Mouse (Mus musculus): ENCODE data around the gene Pcx. TPM values are rescaled to one million over a fixed set of nuclear protein-coding genes. Genes with fewer than 3 reads are reported as not detected.

Gene Pcx
- polyA plus RNA-seq, 1 experiment from 2014 or later = 30.6 TPM

- Histone ChIP-seq H3K4me2 (ENCODE audit: low read length) (no peak overlapping the region), H3K9me3 (ENCODE audit: control insufficient read depth, low read length) (no peaks in the 10 kb centered on the region), H3K27me3 (replicated peaks; ENCODE audit: control insufficient read depth, insufficient read depth, low read length) (no peaks in the 10 kb centered on the region), H3K4me3 (replicated peaks; ENCODE audit: low read length) (no peak overlapping the region), H3K36me3 (ENCODE audit: control insufficient read depth, insufficient read depth) (no peaks in the 10 kb centered on the region), H3K9ac (replicated peaks; ENCODE audit: low read depth, low read length) (no peak overlapping the region), H3K4me1 (replicated peaks; ENCODE audit: control insufficient read depth, insufficient read depth, low read length) (peaks cover 11% of the 10 kb centered on the region; the same call in 1 of the 2 replicates), H3K27ac (ENCODE audit: low read length) (no peak overlapping the region)
- WGBS = 95% methylated on average over 2 of the region's 2 CpGs
- ATAC-seq = no peak
These were observed 46.5 kb downstream of the Pcx start for GRCm38 (mm10) chr19:4556787-4557186.

DNA sequence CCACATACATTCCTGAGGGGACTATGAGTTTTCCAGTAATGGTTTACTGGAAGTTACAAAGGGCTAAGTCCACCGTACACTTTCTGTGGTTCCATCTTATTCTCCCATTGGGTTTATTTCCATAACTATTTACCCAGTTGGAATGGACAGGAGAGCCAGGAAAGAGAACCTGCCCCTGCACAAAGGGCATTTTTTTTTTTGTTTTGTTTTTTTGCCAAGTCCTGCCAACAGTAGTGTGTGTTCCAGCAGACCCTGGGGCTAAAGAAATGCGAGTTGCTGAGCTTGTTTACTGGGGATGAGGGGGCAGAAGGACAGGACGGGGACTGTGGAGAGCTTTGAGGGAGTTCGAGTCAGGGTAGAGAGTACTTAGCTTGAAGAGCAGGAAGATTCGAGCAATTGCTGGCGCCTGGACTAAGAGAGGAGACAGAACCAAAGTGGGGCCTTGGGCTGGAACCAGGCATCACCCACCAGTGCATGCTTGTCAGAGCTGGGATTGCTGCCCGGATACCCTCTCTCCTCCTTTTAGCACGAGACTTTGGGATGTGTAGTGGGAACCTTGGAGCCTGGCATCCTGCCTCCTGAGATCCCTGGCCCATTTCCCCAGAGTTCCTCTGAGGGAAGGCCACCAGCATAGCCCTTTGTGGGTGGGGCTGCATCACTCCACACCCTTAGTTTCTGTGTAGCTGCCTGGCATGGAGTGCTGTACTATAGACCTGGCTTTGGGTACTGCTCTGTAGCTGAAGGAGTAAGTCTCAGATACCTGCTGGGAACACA, 47.7 kb downstream of the Pcx start:
- Histone ChIP-seq H3K4me3 (replicated peaks; ENCODE audit: low read length) (no peak overlapping the region), H3K36me3 (ENCODE audit: control insufficient read depth, insufficient read depth) (no peaks in the 10 kb centered on the region), H3K9ac (replicated peaks; ENCODE audit: low read depth, low read length) (no peak overlapping the region), H3K9me3 (ENCODE audit: control insufficient read depth, low read length) (no peaks in the 10 kb centered on the region), H3K27me3 (replicated peaks; ENCODE audit: control insufficient read depth, insufficient read depth, low read length) (no peaks in the 10 kb centered on the region), H3K27ac (ENCODE audit: low read length) (no peak overlapping the region), H3K4me2 (ENCODE audit: low read length) (no peak overlapping the region), H3K4me1 (replicated peaks; ENCODE audit: control insufficient read depth, insufficient read depth, low read length) (peaks cover 11% of the 10 kb centered on the region; the same call in 1 of the 2 replicates)
- ATAC-seq = peak; percentile 82
- WGBS = 37% methylated on average over 8 of the region's 8 CpGs

GRCm38 (mm10) chr19:4558570-4558955, 48.3 kb downstream of the Pcx start:
- no peaks in the 10 kb centered on the region for H3K27me3 ChIP-seq (replicated peaks; ENCODE audit: control insufficient read depth, insufficient read depth, low read length)
- no peak overlapping the region for H3K4me2 ChIP-seq (ENCODE audit: low read length)
- WGBS = 51% methylated on average over 3 of the region's 3 CpGs
- H3K4me3 ChIP-seq (replicated peaks; ENCODE audit: low read length) = no peak overlapping the region
- H3K36me3 ChIP-seq (ENCODE audit: control insufficient read depth, insufficient read depth) = no peaks in the 10 kb centered on the region
- peaks cover 11% of the 10 kb centered on the region; the same call in 1 of the 2 replicates for H3K4me1 ChIP-seq (replicated peaks; ENCODE audit: control insufficient read depth, insufficient read depth, low read length)
- 0 out of 2 replicates have a peak overlapping the region, but pooled peaks have one; percentile 5 for H3K27ac ChIP-seq (ENCODE audit: low read length)
- peak; percentile 52; the same call in 1 of the 2 replicates for ATAC-seq
- H3K9ac ChIP-seq (replicated peaks; ENCODE audit: low read depth, low read length) = no peak overlapping the region
- no peaks in the 10 kb centered on the region for H3K9me3 ChIP-seq (ENCODE audit: control insufficient read depth, low read length)

GRCm38 (mm10) chr19:4559011-4559410, 48.7 kb downstream of the Pcx start:
- H3K27me3 ChIP-seq (replicated peaks; ENCODE audit: control insufficient read depth, insufficient read depth, low read length) = no peaks in the 10 kb centered on the region
- H3K4me1 ChIP-seq (replicated peaks; ENCODE audit: control insufficient read depth, insufficient read depth, low read length) = peaks cover 11% of the 10 kb centered on the region; the same call in 1 of the 2 replicates
- 67% methylated on average over 3 of the region's 3 CpGs for WGBS
- H3K4me3 ChIP-seq (replicated peaks; ENCODE audit: low read length) = no peak overlapping the region
- H3K27ac ChIP-seq (ENCODE audit: low read length) = no peak overlapping the region
- ATAC-seq = no peak
- H3K36me3 ChIP-seq (ENCODE audit: control insufficient read depth, insufficient read depth) = no peaks in the 10 kb centered on the region
- H3K4me2 ChIP-seq (ENCODE audit: low read length) = no peak overlapping the region
- no peaks in the 10 kb centered on the region for H3K9me3 ChIP-seq (ENCODE audit: control insufficient read depth, low read length)
- H3K9ac ChIP-seq (replicated peaks; ENCODE audit: low read depth, low read length) = no peak overlapping the region

- ATAC-seq = peak; percentile 59
These were observed 49.3 kb downstream of the Pcx start for GRCm38 (mm10) chr19:4559588-4559987.

DNA sequence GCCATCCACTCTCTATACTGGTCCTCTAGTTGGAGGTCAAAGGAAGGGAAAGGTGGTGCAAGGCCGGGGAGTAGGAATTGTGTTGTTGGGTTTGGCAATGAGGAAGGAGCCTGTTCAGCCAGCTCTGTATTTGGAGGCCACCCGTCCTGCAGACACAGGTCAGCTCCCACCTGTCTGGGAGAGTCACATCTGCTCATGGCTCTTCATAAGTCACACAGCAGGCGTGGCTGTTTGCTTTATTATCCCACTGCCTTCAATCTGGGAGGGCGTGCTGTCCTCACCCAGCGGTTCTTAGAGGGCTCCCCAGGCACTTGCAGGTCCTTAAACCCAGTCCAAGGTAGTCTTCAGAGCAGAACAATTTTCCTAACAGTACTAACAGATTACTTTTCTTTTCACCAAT, 49.9 kb downstream of the Pcx start:
- no peak for ATAC-seq
- Histone ChIP-seq H3K27me3 (replicated peaks; ENCODE audit: control insufficient read depth, insufficient read depth, low read length) (no peaks in the 10 kb centered on the region), H3K9me3 (ENCODE audit: control insufficient read depth, low read length) (no peaks in the 10 kb centered on the region), H3K4me1 (replicated peaks; ENCODE audit: control insufficient read depth, insufficient read depth, low read length) (peaks cover 9% of the 10 kb centered on the region; the same call in 1 of the 2 replicates), H3K36me3 (ENCODE audit: control insufficient read depth, insufficient read depth) (no peaks in the 10 kb centered on the region), H3K4me3 (replicated peaks; ENCODE audit: low read length) (no peak overlapping the region), H3K27ac (ENCODE audit: low read length) (no peak overlapping the region), H3K9ac (replicated peaks; ENCODE audit: low read depth, low read length) (no peak overlapping the region), H3K4me2 (ENCODE audit: low read length) (no peak overlapping the region)
- 76% methylated on average over 5 of the region's 5 CpGs for WGBS

More at GRCm38 (mm10) chr19:4559588-4559987, 49.3 kb downstream of the Pcx start:
- WGBS = 6% methylated on average over 2 of the region's 2 CpGs
- Histone ChIP-seq H3K27ac (ENCODE audit: low read length) (no peak overlapping the region), H3K36me3 (ENCODE audit: control insufficient read depth, insufficient read depth) (no peaks in the 10 kb centered on the region), H3K4me3 (replicated peaks; ENCODE audit: low read length) (no peak overlapping the region), H3K27me3 (replicated peaks; ENCODE audit: control insufficient read depth, insufficient read depth, low read length) (no peaks in the 10 kb centered on the region), H3K4me2 (ENCODE audit: low read length) (no peak overlapping the region), H3K9me3 (ENCODE audit: control insufficient read depth, low read length) (no peaks in the 10 kb centered on the region), H3K4me1 (replicated peaks; ENCODE audit: control insufficient read depth, insufficient read depth, low read length) (peaks cover 11% of the 10 kb centered on the region; the same call in 1 of the 2 replicates), H3K9ac (replicated peaks; ENCODE audit: low read depth, low read length) (no peak overlapping the region)

- Histone ChIP-seq H3K27ac (ENCODE audit: low read length) (no peak overlapping the region), H3K4me1 (replicated peaks; ENCODE audit: control insufficient read depth, insufficient read depth, low read length) (no peaks in the 10 kb centered on the region), H3K4me2 (ENCODE audit: low read length) (no peak overlapping the region), H3K9ac (replicated peaks; ENCODE audit: low read depth, low read length) (no peak overlapping the region), H3K4me3 (replicated peaks; ENCODE audit: low read length) (no peak overlapping the region), H3K36me3 (ENCODE audit: control insufficient read depth, insufficient read depth) (no peaks in the 10 kb centered on the region), H3K27me3 (replicated peaks; ENCODE audit: control insufficient read depth, insufficient read depth, low read length) (no peaks in the 10 kb centered on the region), H3K9me3 (ENCODE audit: control insufficient read depth, low read length) (no peaks in the 10 kb centered on the region)
- 92% methylated on average over 5 of the region's 5 CpGs for WGBS
- ATAC-seq = no peak
These were observed 55.4 kb downstream of the Pcx start for GRCm38 (mm10) chr19:4565678-4566077.

DNA sequence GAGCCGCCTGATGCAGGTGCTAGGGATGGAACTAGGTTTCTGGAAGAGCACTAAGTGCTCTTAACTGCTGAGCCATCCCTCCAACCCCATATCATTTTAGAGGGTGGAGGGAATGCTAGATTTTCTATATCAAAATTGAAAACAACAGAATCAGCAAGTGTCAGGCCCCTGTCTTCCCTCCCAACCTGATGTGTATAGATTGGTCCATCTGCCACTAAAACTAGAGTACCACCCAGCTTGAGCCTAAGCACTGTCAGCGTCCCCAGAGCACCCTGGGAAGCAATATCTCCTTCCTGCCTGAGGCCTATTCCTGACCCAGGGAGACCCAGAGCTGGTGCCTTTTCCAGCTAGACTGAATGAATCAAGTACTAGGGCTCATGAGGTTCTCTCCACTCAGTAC, 56.6 kb downstream of the Pcx start:
- H3K27ac ChIP-seq (ENCODE audit: low read length) = no peak overlapping the region
- peaks cover 5% of the 10 kb centered on the region for H3K4me1 ChIP-seq (replicated peaks; ENCODE audit: control insufficient read depth, insufficient read depth, low read length)
- WGBS = 84% methylated on average over 2 of the region's 2 CpGs
- H3K4me3 ChIP-seq (replicated peaks; ENCODE audit: low read length) = no peak overlapping the region
- H3K4me2 ChIP-seq (ENCODE audit: low read length) = no peak overlapping the region
- H3K36me3 ChIP-seq (ENCODE audit: control insufficient read depth, insufficient read depth) = no peaks in the 10 kb centered on the region
- H3K27me3 ChIP-seq (replicated peaks; ENCODE audit: control insufficient read depth, insufficient read depth, low read length) = no peaks in the 10 kb centered on the region
- H3K9ac ChIP-seq (replicated peaks; ENCODE audit: low read depth, low read length) = no peak overlapping the region
- ATAC-seq = no peak
- no peaks in the 10 kb centered on the region for H3K9me3 ChIP-seq (ENCODE audit: control insufficient read depth, low read length)

- no peaks in the 10 kb centered on the region for H3K27me3 ChIP-seq (replicated peaks; ENCODE audit: control insufficient read depth, insufficient read depth, low read length)
- no peaks in the 10 kb centered on the region for H3K9me3 ChIP-seq (ENCODE audit: control insufficient read depth, low read length)
- WGBS = 80% methylated on average over 2 of the region's 2 CpGs
- no peak overlapping the region for H3K9ac ChIP-seq (replicated peaks; ENCODE audit: low read depth, low read length)
- no peaks in the 10 kb centered on the region for H3K36me3 ChIP-seq (ENCODE audit: control insufficient read depth, insufficient read depth)
- peaks cover 7% of the 10 kb centered on the region for H3K4me1 ChIP-seq (replicated peaks; ENCODE audit: control insufficient read depth, insufficient read depth, low read length)
- ATAC-seq = no peak
- no peak overlapping the region for H3K4me2 ChIP-seq (ENCODE audit: low read length)
- no peak overlapping the region for H3K27ac ChIP-seq (ENCODE audit: low read length)
- H3K4me3 ChIP-seq (replicated peaks; ENCODE audit: low read length) = no peak overlapping the region
These were observed 57.4 kb downstream of the Pcx start for GRCm38 (mm10) chr19:4567665-4568064.

All from forebrain, embryonic 16.5 days (tissue).